Mouse (Mus musculus): Measurements from ENCODE around the gene Rhcg. TPM values are rescaled to one million over a fixed set of nuclear protein-coding genes. Genes with fewer than 3 reads are reported as not detected.

Gene Rhcg
- polyA plus RNA-seq, 1 experiment from 2014 or later, result not detected

- 12% methylated on average over 6 of the region's 6 CpGs for WGBS (ENCODE audit: insufficient replicate concordance)
- H3K9ac ChIP-seq (ENCODE audit: low read depth, low read length), result no peak overlapping the region
- peaks cover 61% of the 10 kb centered on the region for H3K27me3 ChIP-seq (ENCODE audit: control insufficient read depth, insufficient read depth, low read length)
- H3K4me2 ChIP-seq, result no peak overlapping the region
- no peaks in the 10 kb centered on the region for H3K9me3 ChIP-seq (replicated peaks; ENCODE audit: control insufficient read depth, low read length)
- ATAC-seq (replicated peaks; ENCODE audit: insufficient number of reproducible peaks, low FRiP score, low TSS enrichment), result no peak
- H3K4me1 ChIP-seq (ENCODE audit: control insufficient read depth, insufficient read depth, low read length), result no peaks in the 10 kb centered on the region; the same call in 1 of the 2 replicates
- H3K4me3 ChIP-seq (ENCODE audit: low read depth, low read length), result no peak overlapping the region
- H3K36me3 ChIP-seq (ENCODE audit: control insufficient read depth, insufficient read depth, low read length), result no peaks in the 10 kb centered on the region
- no peak overlapping the region for H3K27ac ChIP-seq (ENCODE audit: low read depth, low read length)
Observed at GRCm38 (mm10) chr7:79612783-79613182, 4.7 kb downstream of the Rhcg start.

- no peak for ATAC-seq (replicated peaks; ENCODE audit: insufficient number of reproducible peaks, low FRiP score, low TSS enrichment)
- H3K36me3 ChIP-seq (ENCODE audit: control insufficient read depth, insufficient read depth, low read length), result no peaks in the 10 kb centered on the region
- WGBS (ENCODE audit: insufficient replicate concordance), result 60% methylated on average over 9 of the region's 9 CpGs
- H3K9me3 ChIP-seq (replicated peaks; ENCODE audit: control insufficient read depth, low read length), result no peaks in the 10 kb centered on the region
- peaks cover 5% of the 10 kb centered on the region for H3K4me1 ChIP-seq (ENCODE audit: control insufficient read depth, insufficient read depth, low read length)
- H3K4me3 ChIP-seq (ENCODE audit: low read depth, low read length), result no peak overlapping the region
- peaks cover 61% of the 10 kb centered on the region for H3K27me3 ChIP-seq (ENCODE audit: control insufficient read depth, insufficient read depth, low read length)
- H3K4me2 ChIP-seq, result no peak overlapping the region
- no peak overlapping the region for H3K9ac ChIP-seq (ENCODE audit: low read depth, low read length)
- H3K27ac ChIP-seq (ENCODE audit: low read depth, low read length), result no peak overlapping the region
Observed at GRCm38 (mm10) chr7:79611901-79612300, 5.6 kb downstream of the Rhcg start.

- Histone ChIP-seq H3K9ac (ENCODE audit: low read depth, low read length) (0 out of 2 replicates have a peak overlapping the region, but pooled peaks have one; percentile 44), H3K9me3 (replicated peaks; ENCODE audit: control insufficient read depth, low read length) (no peaks in the 10 kb centered on the region), H3K4me3 (ENCODE audit: low read depth, low read length) (peak overlapping the region; percentile 36), H3K27ac (ENCODE audit: low read depth, low read length) (no peak overlapping the region), H3K4me1 (ENCODE audit: control insufficient read depth, insufficient read depth, low read length) (peaks cover 5% of the 10 kb centered on the region), H3K4me2 (peak overlapping the region; percentile 68), H3K36me3 (ENCODE audit: control insufficient read depth, insufficient read depth, low read length) (no peaks in the 10 kb centered on the region), H3K27me3 (ENCODE audit: control insufficient read depth, insufficient read depth, low read length) (peaks cover 56% of the 10 kb centered on the region)
- ATAC-seq (replicated peaks; ENCODE audit: insufficient number of reproducible peaks, low FRiP score, low TSS enrichment), result 0 out of 2 replicates have a peak, but pooled peaks have one; percentile 42
- 2% methylated on average over 25 of the region's 25 CpGs for WGBS (ENCODE audit: insufficient replicate concordance)
Observed at GRCm38 (mm10) chr7:79607263-79607921, 10.1 kb downstream of the Rhcg start.

- no peak for ATAC-seq (replicated peaks; ENCODE audit: insufficient number of reproducible peaks, low FRiP score, low TSS enrichment)
- no peaks in the 10 kb centered on the region for H3K9me3 ChIP-seq (replicated peaks; ENCODE audit: control insufficient read depth, low read length)
- peaks cover 5% of the 10 kb centered on the region for H3K4me1 ChIP-seq (ENCODE audit: control insufficient read depth, insufficient read depth, low read length)
- WGBS (ENCODE audit: insufficient replicate concordance), result 48% methylated on average over 3 of the region's 3 CpGs
- peaks cover 53% of the 10 kb centered on the region for H3K27me3 ChIP-seq (ENCODE audit: control insufficient read depth, insufficient read depth, low read length)
- no peak overlapping the region for H3K27ac ChIP-seq (ENCODE audit: low read depth, low read length)
- no peaks in the 10 kb centered on the region for H3K36me3 ChIP-seq (ENCODE audit: control insufficient read depth, insufficient read depth, low read length)
- H3K4me3 ChIP-seq (ENCODE audit: low read depth, low read length), result no peak overlapping the region
- H3K4me2 ChIP-seq, result no peak overlapping the region; the same call in 1 of the 2 replicates
- no peak overlapping the region for H3K9ac ChIP-seq (ENCODE audit: low read depth, low read length)
Observed at GRCm38 (mm10) chr7:79606766-79607165, 10.7 kb downstream of the Rhcg start.

GRCm38 (mm10) chr7:79602006-79602405 is 15.5 kb downstream of the Rhcg start:
- peaks cover 79% of the 10 kb centered on the region for H3K27me3 ChIP-seq (ENCODE audit: control insufficient read depth, insufficient read depth, low read length)
- no peak for ATAC-seq (replicated peaks; ENCODE audit: insufficient number of reproducible peaks, low FRiP score, low TSS enrichment)
- 52% methylated on average over 8 of the region's 8 CpGs for WGBS (ENCODE audit: insufficient replicate concordance)
- H3K4me1 ChIP-seq (ENCODE audit: control insufficient read depth, insufficient read depth, low read length), result no peaks in the 10 kb centered on the region
- H3K4me2 ChIP-seq, result no peak overlapping the region
- no peaks in the 10 kb centered on the region for H3K36me3 ChIP-seq (ENCODE audit: control insufficient read depth, insufficient read depth, low read length)
- no peak overlapping the region for H3K27ac ChIP-seq (ENCODE audit: low read depth, low read length)
- H3K9me3 ChIP-seq (replicated peaks; ENCODE audit: control insufficient read depth, low read length), result no peaks in the 10 kb centered on the region
- H3K9ac ChIP-seq (ENCODE audit: low read depth, low read length), result no peak overlapping the region
- H3K4me3 ChIP-seq (ENCODE audit: low read depth, low read length), result no peak overlapping the region

- Histone ChIP-seq H3K27me3 (ENCODE audit: control insufficient read depth, insufficient read depth, low read length) (peaks cover 78% of the 10 kb centered on the region), H3K9ac (ENCODE audit: low read depth, low read length) (no peak overlapping the region), H3K4me3 (ENCODE audit: low read depth, low read length) (no peak overlapping the region), H3K9me3 (replicated peaks; ENCODE audit: control insufficient read depth, low read length) (no peaks in the 10 kb centered on the region), H3K4me1 (ENCODE audit: control insufficient read depth, insufficient read depth, low read length) (no peaks in the 10 kb centered on the region), H3K36me3 (ENCODE audit: control insufficient read depth, insufficient read depth, low read length) (no peaks in the 10 kb centered on the region), H3K4me2 (no peak overlapping the region), H3K27ac (ENCODE audit: low read depth, low read length) (no peak overlapping the region)
- 67% methylated on average over 10 of the region's 10 CpGs for WGBS (ENCODE audit: insufficient replicate concordance)
- ATAC-seq (replicated peaks; ENCODE audit: insufficient number of reproducible peaks, low FRiP score, low TSS enrichment), result no peak
Observed at GRCm38 (mm10) chr7:79600122-79600521, 17.3 kb downstream of the Rhcg start.

- no peak overlapping the region for H3K4me2 ChIP-seq
- no peak overlapping the region for H3K27ac ChIP-seq (ENCODE audit: low read depth, low read length)
- H3K9me3 ChIP-seq (replicated peaks; ENCODE audit: control insufficient read depth, low read length), result no peaks in the 10 kb centered on the region
- WGBS (ENCODE audit: insufficient replicate concordance), result 13% methylated on average over 7 of the region's 7 CpGs
- ATAC-seq (replicated peaks; ENCODE audit: insufficient number of reproducible peaks, low FRiP score, low TSS enrichment), result no peak
- peaks cover 93% of the 10 kb centered on the region for H3K27me3 ChIP-seq (ENCODE audit: control insufficient read depth, insufficient read depth, low read length)
- no peak overlapping the region for H3K9ac ChIP-seq (ENCODE audit: low read depth, low read length)
- no peak overlapping the region for H3K4me3 ChIP-seq (ENCODE audit: low read depth, low read length)
- H3K4me1 ChIP-seq (ENCODE audit: control insufficient read depth, insufficient read depth, low read length), result peaks cover 6% of the 10 kb centered on the region; the same call in 1 of the 2 replicates
- H3K36me3 ChIP-seq (ENCODE audit: control insufficient read depth, insufficient read depth, low read length), result no peaks in the 10 kb centered on the region
Observed at GRCm38 (mm10) chr7:79594854-79595253, 22.6 kb downstream of the Rhcg start.

GRCm38 (mm10) chr7:79591812-79592731 is 25.4 kb downstream of the Rhcg start:
- Histone ChIP-seq H3K4me2 (peak overlapping the region; percentile 63), H3K36me3 (ENCODE audit: control insufficient read depth, insufficient read depth, low read length) (no peaks in the 10 kb centered on the region), H3K27ac (ENCODE audit: low read depth, low read length) (no peak overlapping the region), H3K9me3 (replicated peaks; ENCODE audit: control insufficient read depth, low read length) (no peaks in the 10 kb centered on the region; the same call in 1 of the 2 replicates), H3K27me3 (ENCODE audit: control insufficient read depth, insufficient read depth, low read length) (peaks cover 84% of the 10 kb centered on the region), H3K9ac (ENCODE audit: low read depth, low read length) (no peak overlapping the region), H3K4me3 (ENCODE audit: low read depth, low read length) (peak overlapping the region; percentile 38), H3K4me1 (ENCODE audit: control insufficient read depth, insufficient read depth, low read length) (peaks cover 6% of the 10 kb centered on the region; the same call in 1 of the 2 replicates)
- ATAC-seq (replicated peaks; ENCODE audit: insufficient number of reproducible peaks, low FRiP score, low TSS enrichment), result no peak
- 1% methylated on average over 42 of the region's 42 CpGs for WGBS (ENCODE audit: insufficient replicate concordance)

Measured in heart, embryonic 11.5 days (tissue).